Mouse (Mus musculus): Measurements from ENCODE around the gene C8b.

DNA sequence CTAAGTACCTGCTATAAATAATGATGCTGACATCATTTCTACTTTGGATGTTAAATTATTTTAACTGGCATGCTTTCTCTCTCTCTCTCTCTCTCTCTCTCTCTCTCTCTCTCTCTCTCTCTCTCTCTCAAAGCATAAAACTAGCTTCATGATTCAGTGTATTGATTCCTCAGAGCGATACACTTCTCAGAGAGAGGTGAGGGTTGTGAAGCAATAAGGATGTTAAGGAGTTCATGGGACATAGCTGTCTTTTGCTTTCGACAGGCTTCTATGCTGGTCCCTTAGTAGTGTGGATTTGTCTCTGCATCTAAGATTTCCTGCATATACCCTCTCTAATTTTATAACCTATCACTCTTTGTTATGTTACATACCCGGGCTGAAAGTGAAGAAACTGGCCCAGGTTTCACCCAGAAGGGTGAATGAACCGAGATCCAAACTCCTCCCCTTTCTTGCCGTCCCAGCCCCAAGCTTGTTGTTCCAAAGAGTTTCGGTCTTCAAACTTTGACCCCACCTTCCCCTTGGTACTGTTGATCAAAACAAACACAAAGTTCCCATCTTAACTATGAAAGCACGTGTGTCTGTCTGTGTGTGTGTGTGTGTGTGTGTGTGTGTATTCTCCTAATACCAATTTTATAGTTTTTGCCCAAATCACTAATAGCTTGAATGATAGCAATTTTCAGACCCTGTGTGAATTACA lies 58.4 kb downstream of the C8b start:
- TF ChIP-seq CTCF (IDR thresholded peaks at IDR 0.05; ENCODE audit: borderline replicate concordance, control insufficient read depth, extremely low read depth, insufficient read depth, low read length, poor library complexity) (no peak), POLR2A (IDR thresholded peaks at IDR 0.05; ENCODE audit: control insufficient read depth, extremely low read depth, insufficient read depth, low read length, poor library complexity) (no peak)

Measured in thymus, adult 2 months (tissue).